Mouse (Mus musculus) Muller cell, postnatal 12 days (primary cell): Measurements from ENCODE around the gene Msx1.
"Not testable (repeated sequence)": the region's sequence is repeated elsewhere in the genome, so short reads cannot be mapped to it uniquely, and the experiment has no call there.

Experiments
- DNase-seq: peaks from one replicate; pipeline ENCODE4 v3.0.0-alpha.2; 2015; ENCODE audit errors: inconsistent ontology term

The Msx1 gene

GRCm38 (mm10) chr5:37824461-37824795, at the start of gene Msx1:
Msx1 (minus strand) TSS chr5:37824583.
- DNase-seq, result peak; percentile 95

GRCm38 (mm10) chr5:37865471-37865870, 41.1 kb upstream of the Msx1 start:
- no peak for DNase-seq

GRCm38 (mm10) chr5:37864309-37864708, 39.9 kb upstream of the Msx1 start:
- DNase-seq, result no peak

- DNase-seq, result no peak
These were observed 36.5 kb upstream of the Msx1 start for GRCm38 (mm10) chr5:37860846-37861245.

- DNase-seq, result no peak
These were observed 35.9 kb upstream of the Msx1 start for GRCm38 (mm10) chr5:37860151-37860721.

- DNase-seq, result peak; percentile 31
These were observed 33.6 kb upstream of the Msx1 start for GRCm38 (mm10) chr5:37857763-37858545.

- DNase-seq, result no peak
These were observed 31.7 kb upstream of the Msx1 start for GRCm38 (mm10) chr5:37856057-37856456.

- DNase-seq, result no peak
These were observed 29.9 kb upstream of the Msx1 start for GRCm38 (mm10) chr5:37854233-37854632.

- DNase-seq, result no peak
These were observed 27.1 kb upstream of the Msx1 start for GRCm38 (mm10) chr5:37851305-37851982.

- no peak for DNase-seq
These were observed 24.8 kb upstream of the Msx1 start for GRCm38 (mm10) chr5:37848991-37849719.

GRCm38 (mm10) chr5:37836267-37836646, 11.9 kb upstream of the Msx1 start:
- no peak for DNase-seq

- no peak for DNase-seq
These were observed 11.3 kb upstream of the Msx1 start for GRCm38 (mm10) chr5:37835590-37836266.

- DNase-seq, result no peak
These were observed 8.4 kb upstream of the Msx1 start for GRCm38 (mm10) chr5:37832766-37833165.

- DNase-seq, result no peak
These were observed 7.6 kb upstream of the Msx1 start for GRCm38 (mm10) chr5:37832031-37832430.

GRCm38 (mm10) chr5:37830436-37830835, 6.1 kb upstream of the Msx1 start:
- not testable (repeated sequence) for DNase-seq

- no peak for DNase-seq
These were observed 5.5 kb upstream of the Msx1 start for GRCm38 (mm10) chr5:37829926-37830325.

- DNase-seq, result no peak
These were observed 4.9 kb upstream of the Msx1 start for GRCm38 (mm10) chr5:37829296-37829670.

- DNase-seq, result no peak
These were observed 4.4 kb upstream of the Msx1 start for GRCm38 (mm10) chr5:37828591-37829295.

GRCm38 (mm10) chr5:37828001-37828400, 3.6 kb upstream of the Msx1 start:
- DNase-seq, result no peak

- no peak for DNase-seq
These were observed 3.2 kb upstream of the Msx1 start for GRCm38 (mm10) chr5:37827626-37827950.
